Mouse (Mus musculus): ENCODE data around the gene Tmprss4. TPM values are rescaled to one million over a fixed set of nuclear protein-coding genes. Genes with fewer than 3 reads are reported as not detected.

The Tmprss4 gene
- polyA plus RNA-seq, 2 experiments, result 2.3 to 5.0 TPM

GRCm38 (mm10) chr9:45247536-45247935 is 43.6 kb upstream of the Tmprss4 start:
- Histone ChIP-seq H3K4me3 (replicated peaks; ENCODE audit: low read length) (no peak overlapping the region), H3K27ac (replicated peaks; ENCODE audit: low read depth, low read length) (no peak overlapping the region), H3K4me2 (replicated peaks; ENCODE audit: low read depth, low read length, severe bottlenecking) (no peak overlapping the region), H3K9ac (ENCODE audit: low read depth, low read length, severe bottlenecking) (no peak overlapping the region), H3K9me3 (ENCODE audit: control insufficient read depth, low read length) (no peaks in the 10 kb centered on the region), H3K36me3 (ENCODE audit: control insufficient read depth, insufficient read depth, low read length) (no peaks in the 10 kb centered on the region), H3K4me1 (ENCODE audit: control insufficient read depth, insufficient read depth, low read length) (no peaks in the 10 kb centered on the region), H3K27me3 (ENCODE audit: control insufficient read depth, insufficient read depth, low read length) (no peaks in the 10 kb centered on the region)
- 67% methylated on average over 2 of the region's 2 CpGs for WGBS
- no peak for DNase-seq (ENCODE audit: low spot score)
- TF ChIP-seq POLR2A (IDR thresholded peaks at IDR 0.05; ENCODE audit: borderline replicate concordance, extremely low read depth, insufficient read depth, insufficient read length), result no peak
- no peak for ATAC-seq (ENCODE audit: low FRiP score, low read depth)

GRCm38 (mm10) chr9:45246060-45246459 is 42.2 kb upstream of the Tmprss4 start:
- H3K27ac ChIP-seq (replicated peaks; ENCODE audit: low read depth, low read length), result no peak overlapping the region
- 90% methylated on average over 6 of the region's 6 CpGs for WGBS
- no peaks in the 10 kb centered on the region for H3K4me1 ChIP-seq (ENCODE audit: control insufficient read depth, insufficient read depth, low read length)
- DNase-seq (ENCODE audit: low spot score) (no peak), ATAC-seq (ENCODE audit: low FRiP score, low read depth) (no peak)
- no peak overlapping the region for H3K4me2 ChIP-seq (replicated peaks; ENCODE audit: low read depth, low read length, severe bottlenecking)
- H3K9me3 ChIP-seq (ENCODE audit: control insufficient read depth, low read length), result no peaks in the 10 kb centered on the region
- no peak overlapping the region for H3K9ac ChIP-seq (ENCODE audit: low read depth, low read length, severe bottlenecking)
- no peak for TF ChIP-seq POLR2A (IDR thresholded peaks at IDR 0.05; ENCODE audit: borderline replicate concordance, extremely low read depth, insufficient read depth, insufficient read length)
- no peaks in the 10 kb centered on the region for H3K27me3 ChIP-seq (ENCODE audit: control insufficient read depth, insufficient read depth, low read length)
- H3K4me3 ChIP-seq (replicated peaks; ENCODE audit: low read length), result no peak overlapping the region
- no peaks in the 10 kb centered on the region for H3K36me3 ChIP-seq (ENCODE audit: control insufficient read depth, insufficient read depth, low read length)

- Histone ChIP-seq H3K36me3 (ENCODE audit: control insufficient read depth, insufficient read depth, low read length) (no peaks in the 10 kb centered on the region), H3K27me3 (ENCODE audit: control insufficient read depth, insufficient read depth, low read length) (no peaks in the 10 kb centered on the region; the same call in 1 of the 2 replicates), H3K4me3 (replicated peaks; ENCODE audit: low read length) (no peak overlapping the region), H3K9ac (ENCODE audit: low read depth, low read length, severe bottlenecking) (no peak overlapping the region), H3K4me2 (replicated peaks; ENCODE audit: low read depth, low read length, severe bottlenecking) (no peak overlapping the region), H3K27ac (replicated peaks; ENCODE audit: low read depth, low read length) (no peak overlapping the region), H3K4me1 (ENCODE audit: control insufficient read depth, insufficient read depth, low read length) (no peaks in the 10 kb centered on the region), H3K9me3 (ENCODE audit: control insufficient read depth, low read length) (no peaks in the 10 kb centered on the region)
- TF ChIP-seq POLR2A (IDR thresholded peaks at IDR 0.05; ENCODE audit: borderline replicate concordance, extremely low read depth, insufficient read depth, insufficient read length), result no peak
- WGBS, result 76% methylated on average over 1 of the region's 1 CpGs
- ATAC-seq (ENCODE audit: low FRiP score, low read depth), result no peak
- DNase-seq (ENCODE audit: low spot score), result no peak
Observed at GRCm38 (mm10) chr9:45245432-45245831, 41.5 kb upstream of the Tmprss4 start.

GRCm38 (mm10) chr9:45241397-45241796 is 37.5 kb upstream of the Tmprss4 start:
- no peak for TF ChIP-seq POLR2A (IDR thresholded peaks at IDR 0.05; ENCODE audit: borderline replicate concordance, extremely low read depth, insufficient read depth, insufficient read length)
- H3K4me3 ChIP-seq (replicated peaks; ENCODE audit: low read length), result no peak overlapping the region
- H3K4me1 ChIP-seq (ENCODE audit: control insufficient read depth, insufficient read depth, low read length), result no peaks in the 10 kb centered on the region
- H3K9me3 ChIP-seq (ENCODE audit: control insufficient read depth, low read length), result no peaks in the 10 kb centered on the region
- H3K36me3 ChIP-seq (ENCODE audit: control insufficient read depth, insufficient read depth, low read length), result no peaks in the 10 kb centered on the region
- no peak overlapping the region for H3K27ac ChIP-seq (replicated peaks; ENCODE audit: low read depth, low read length)
- DNase-seq (ENCODE audit: low spot score) (no peak), ATAC-seq (ENCODE audit: low FRiP score, low read depth) (no peak)
- H3K4me2 ChIP-seq (replicated peaks; ENCODE audit: low read depth, low read length, severe bottlenecking), result no peak overlapping the region
- H3K27me3 ChIP-seq (ENCODE audit: control insufficient read depth, insufficient read depth, low read length), result no peaks in the 10 kb centered on the region; the same call in 1 of the 2 replicates
- WGBS, result 75% methylated on average over 5 of the region's 5 CpGs
- no peak overlapping the region for H3K9ac ChIP-seq (ENCODE audit: low read depth, low read length, severe bottlenecking)

GRCm38 (mm10) chr9:45236744-45237143 is 32.9 kb upstream of the Tmprss4 start:
- Histone ChIP-seq H3K4me3 (replicated peaks; ENCODE audit: low read length) (no peak overlapping the region), H3K27me3 (ENCODE audit: control insufficient read depth, insufficient read depth, low read length) (no peaks in the 10 kb centered on the region; the same call in 1 of the 2 replicates), H3K9ac (ENCODE audit: low read depth, low read length, severe bottlenecking) (no peak overlapping the region), H3K4me1 (ENCODE audit: control insufficient read depth, insufficient read depth, low read length) (no peaks in the 10 kb centered on the region), H3K36me3 (ENCODE audit: control insufficient read depth, insufficient read depth, low read length) (no peaks in the 10 kb centered on the region), H3K9me3 (ENCODE audit: control insufficient read depth, low read length) (no peaks in the 10 kb centered on the region), H3K4me2 (replicated peaks; ENCODE audit: low read depth, low read length, severe bottlenecking) (no peak overlapping the region), H3K27ac (replicated peaks; ENCODE audit: low read depth, low read length) (no peak overlapping the region)
- no peak for TF ChIP-seq POLR2A (IDR thresholded peaks at IDR 0.05; ENCODE audit: borderline replicate concordance, extremely low read depth, insufficient read depth, insufficient read length)
- DNase-seq (ENCODE audit: low spot score) (no peak), ATAC-seq (ENCODE audit: low FRiP score, low read depth) (no peak)
- 48% methylated on average over 7 of the region's 7 CpGs for WGBS
